Mouse (Mus musculus) liver, adult 10 weeks (tissue): ENCODE measurements around the gene S100b. TPM values are rescaled to one million over a fixed set of nuclear protein-coding genes. Genes with fewer than 3 reads are reported as not detected.

Experiments used
- polyA plus RNA-seq: library from polyadenylated mRNA; stranded (reverse); fragments of 350-450 nt; fragmentation: Illumina TruSeq; extraction: RNeasy Lipid Tissue Mini Kit (QIAGEN cat#74804); gene quantifications from one replicate; pipeline ENCODE4 v1.2.3, GENCODE M21; 2014; ENCODE audit warnings: low read depth, low replicate concordance

Gene S100b
- not detected for polyA plus RNA-seq

DNA sequence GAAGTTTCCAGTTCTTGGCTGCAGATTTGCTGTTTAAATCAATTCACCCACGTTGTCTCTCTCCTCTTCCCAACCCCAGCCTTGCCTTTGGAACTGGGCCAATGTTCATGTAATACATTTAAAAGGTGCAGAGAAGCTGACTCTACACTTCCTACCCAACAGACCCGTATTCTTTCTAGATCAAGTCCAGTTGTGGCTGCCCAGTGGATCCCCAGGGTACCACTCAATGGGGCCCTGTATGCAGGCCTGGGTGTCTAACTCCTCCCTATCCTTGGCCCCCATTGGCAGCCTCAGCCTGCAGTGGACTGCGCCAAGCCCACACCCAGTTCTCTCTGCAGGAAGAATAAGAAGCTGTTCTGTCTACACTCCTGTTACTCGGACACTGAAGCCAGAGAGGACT, at the start of gene S100b:
Gene S100b (plus strand): TSS at position 318 of the 400 bp plus-strand sequence.

DNA sequence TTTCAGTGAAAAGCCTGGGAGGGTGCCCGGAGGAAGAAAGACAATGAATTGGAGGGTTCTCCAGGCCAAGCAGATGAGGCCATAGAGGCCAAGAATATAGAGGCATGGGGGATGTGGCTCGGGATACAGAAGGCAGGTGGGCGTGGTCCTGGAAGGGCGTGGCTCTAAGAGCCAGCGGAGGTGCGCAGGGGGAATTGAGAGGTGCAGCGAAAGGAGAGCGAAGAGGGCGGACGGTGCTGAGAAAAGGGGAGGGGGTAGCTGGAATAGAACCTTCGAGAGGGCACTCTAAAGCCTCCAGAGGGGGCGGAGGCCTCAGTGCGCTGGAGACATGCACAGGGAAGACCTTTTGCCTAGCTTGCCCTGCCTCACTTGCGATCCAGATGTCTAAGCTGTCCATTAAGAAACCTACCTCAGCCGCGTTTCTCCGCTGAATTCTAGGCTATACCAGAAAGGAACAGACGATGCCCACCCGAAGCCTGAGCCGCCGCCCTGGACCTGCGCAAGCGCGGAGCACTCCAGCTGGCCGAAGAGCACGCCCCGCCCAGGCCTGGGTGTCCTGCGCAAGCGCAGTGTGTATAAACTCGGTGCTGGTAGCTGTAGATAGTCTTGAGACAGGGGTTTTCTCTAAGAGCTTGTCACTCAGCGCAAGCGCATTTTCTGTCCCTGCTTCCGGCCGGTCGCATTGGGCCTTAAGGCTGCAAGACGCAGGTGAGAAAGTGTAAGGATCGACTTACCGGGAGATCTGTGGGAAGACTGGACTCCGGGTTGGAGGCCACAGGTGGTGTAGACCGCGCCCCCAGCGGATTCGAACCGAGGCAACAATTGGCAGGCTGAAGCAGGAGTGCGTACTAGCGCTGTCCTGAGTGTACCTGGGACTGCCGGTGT, 16.1 kb upstream of the S100b start, which contains the start of gene Prmt2:
Gene Prmt2 (minus strand): TSS at position 525 of the 885 bp plus-strand sequence.

Other genes with a start within 250 kb of the S100b start
- 4.6 TPM for gene Zfp280b, start 221.2 kb upstream of the S100b start, polyA plus RNA-seq
- not detected for gene Slc5a4b, start 142.9 kb upstream of the S100b start, polyA plus RNA-seq
- not detected for gene Slc5a4a, start 106.4 kb upstream of the S100b start, polyA plus RNA-seq
- gene Prmt2, start 16.0 kb upstream of the S100b start, polyA plus RNA-seq, result 0.24 TPM
- gene Dip2a, start 91.4 kb downstream of the S100b start, polyA plus RNA-seq, result 1.2 TPM
- gene AC141477.1, start 186.6 kb downstream of the S100b start, polyA plus RNA-seq, result not detected
- 2.6 TPM for gene Pcnt, start 188.9 kb downstream of the S100b start, polyA plus RNA-seq
- not detected for gene 2610028H24Rik, start 195.2 kb downstream of the S100b start, polyA plus RNA-seq
- gene Mcm3ap, start 215.1 kb downstream of the S100b start, polyA plus RNA-seq, result 6.0 TPM
- gene Ybey, start 215.3 kb downstream of the S100b start, polyA plus RNA-seq, result 1.2 TPM